Mouse (Mus musculus) neutrophil, adult 83 days (primary cell): ENCODE data around the gene Stpg4. TPM values are rescaled to one million over a fixed set of nuclear protein-coding genes. Genes with fewer than 3 reads are reported as not detected.

Experiments
- total RNA-seq, 2 experiments: library from RNA; stranded (reverse); gene quantifications; one replicate each; pipeline ENCODE4 v1.2.4; 2023

The Stpg4 gene
- total RNA-seq, result 1 to 10 TPM in 1 of 2 experiments, under 1 TPM in 1; 0.84 to 1.3 TPM

GRCm38 (mm10) chr17:87427511-87427910, at the start of gene Stpg4:
Stpg4 (minus strand) TSS chr17:87427741.

GRCm38 (mm10) chr17:87446767-87447611, 19.4 kb upstream of the Stpg4 start, which contains the start of gene Calm2:
Calm2 (minus strand) TSS chr17:87446935.

Other genes starting within 250 kb of the Stpg4 start
- gene Mcfd2, start 161.8 kb downstream of the Stpg4 start, total RNA-seq, result 10 to 100 TPM; 23.2 to 25.4 TPM
- gene Ttc7, start 144.9 kb downstream of the Stpg4 start, total RNA-seq, result 100 to 1,000 TPM; 144 to 156 TPM
- 100 to 1,000 TPM; 416 to 441 TPM for gene Calm2, start 19.2 kb upstream of the Stpg4 start, total RNA-seq
- under 1 TPM in 1 of 2 experiments, not detected in 1; 0.68 TPM for gene Epcam, start 208.2 kb upstream of the Stpg4 start, total RNA-seq
- 10 to 100 TPM; 14.7 to 17.0 TPM for gene Msh2, start 244.6 kb upstream of the Stpg4 start, total RNA-seq